In the genomic region with DNA sequence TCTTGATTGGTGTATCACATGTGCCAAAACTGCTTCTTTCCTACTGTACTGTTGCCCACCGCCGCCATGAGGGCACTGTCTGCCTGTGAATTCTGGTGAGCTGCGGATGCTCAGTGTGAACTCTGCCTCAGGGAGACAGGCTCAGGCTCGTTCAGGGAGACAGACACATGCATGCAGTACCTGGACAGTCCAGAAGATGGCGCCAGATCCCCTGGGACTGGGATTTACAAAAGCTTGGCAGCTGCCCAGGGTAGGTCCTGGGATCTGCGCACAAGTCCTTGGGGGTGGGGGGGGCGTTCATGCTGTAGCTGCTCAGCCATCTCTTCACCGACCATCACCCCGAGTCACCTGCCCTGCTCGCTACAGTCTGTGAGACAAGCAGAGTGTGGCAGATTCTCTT, we compare ENCODE assay signal across 9 mouse cellular contexts.
DNase-seq lines count a peak whose midpoint lies in the region; ATAC-seq and TF ChIP-seq lines count a peak whose summit lies in the region.
"Had no signal": no experiment of that assay in that cellular context is flagged by ENCODE, and none has a peak within 500 bp of the region (broad histone marks: within the 10 kb centered on the region; RNA-seq: fewer than 3 reads in every experiment).

No protein-coding gene starts in this region.

- WGBS in forebrain, embryonic 14.5 days, result 5% methylated on average over 10 of the region's 10 CpGs
- 11% methylated on average over 10 of the region's 10 CpGs for WGBS in hindbrain, embryonic 13.5 days

- no peaks in the 10 kb centered on the region for H3K36me3 ChIP-seq in MEL (ENCODE audit: control insufficient read depth in 1 of 2, insufficient read depth in 2 of 2, low read length in 2 of 2)
- H3K36me3 ChIP-seq in forebrain, embryonic 14.5 days (ENCODE audit: control insufficient read depth, insufficient read depth, low read length), result no peaks in the 10 kb centered on the region
- no peaks in the 10 kb centered on the region for H3K36me3 ChIP-seq in hindbrain, embryonic 13.5 days
- H3K36me3 ChIP-seq: liver, embryonic 15.5 days had no signal

- H3K9ac ChIP-seq in MEL (ENCODE audit: control insufficient read depth, low read depth, low read length, poor library complexity, severe bottlenecking), result no peak overlapping the region
- no peak overlapping the region for H3K9ac ChIP-seq in forebrain, embryonic 14.5 days (ENCODE audit: low read length)
- no peak overlapping the region for H3K9ac ChIP-seq in hindbrain, embryonic 13.5 days
- H3K9ac ChIP-seq: liver, embryonic 15.5 days had no signal

- TF ChIP-seq POLR2A in MEL (IDR thresholded peaks at IDR 0.05; ENCODE audit: control insufficient read depth in 1 of 2, insufficient read depth in 1 of 2, low read depth in 1 of 2, low read length in 2 of 2, poor library complexity in 1 of 2), result no peak

- ATAC-seq in forebrain, embryonic 14.5 days, result peak; percentile 88
- ATAC-seq in hindbrain, embryonic 13.5 days (ENCODE audit: low FRiP score), result peak; percentile 72
- ATAC-seq in megakaryocyte-erythroid progenitor cell, adult 5-6 weeks (replicated peaks; ENCODE audit: low FRiP score, low TSS enrichment, poor library complexity, severe bottlenecking), result peak; percentile 70

- no peak overlapping the region for H3K4me2 ChIP-seq in forebrain, embryonic 14.5 days (ENCODE audit: low read length)
- H3K4me2 ChIP-seq in hindbrain, embryonic 13.5 days, result no peak overlapping the region
- H3K4me2 ChIP-seq: liver, embryonic 15.5 days had no signal

- no peaks in the 10 kb centered on the region for H3K79me2 ChIP-seq in MEL (ENCODE audit: control insufficient read depth, insufficient read depth, low read length, poor library complexity)

- peak; percentile 88 to 97 (median 89) for TF ChIP-seq CTCF in MEL (IDR thresholded peaks at IDR 0.05 in 2 of 3, conservative IDR thresholded peaks at IDR 0.05 in 1 of 3; ENCODE audit: control insufficient read depth in 1 of 3, insufficient read depth in 1 of 3, low read depth in 2 of 3, low read length in 3 of 3, poor library complexity in 1 of 3, severe bottlenecking in 1 of 3)

- no peak overlapping the region for H3K4me3 ChIP-seq in MEL (ENCODE audit: control insufficient read depth in 1 of 2, insufficient read depth in 1 of 2, low read depth in 2 of 2, low read length in 2 of 2)
- H3K4me3 ChIP-seq in forebrain, embryonic 14.5 days (ENCODE audit: low read depth, low read length), result no peak overlapping the region
- no peak overlapping the region for H3K4me3 ChIP-seq in hindbrain, embryonic 13.5 days
- H3K4me3 ChIP-seq: liver, embryonic 15.5 days had no signal

- H3K9me3 ChIP-seq in MEL (replicated peaks; ENCODE audit: insufficient read depth, low read length), result no peaks in the 10 kb centered on the region
- no peaks in the 10 kb centered on the region for H3K9me3 ChIP-seq in forebrain, embryonic 14.5 days (replicated peaks; ENCODE audit: control insufficient read depth, low read length)
- no peaks in the 10 kb centered on the region for H3K9me3 ChIP-seq in hindbrain, embryonic 13.5 days
- H3K9me3 ChIP-seq: liver, embryonic 15.5 days had no signal

- H3K27me3 ChIP-seq in MEL (ENCODE audit: control insufficient read depth in 1 of 2, insufficient read depth in 2 of 2, low read length in 2 of 2), result no peaks in the 10 kb centered on the region
- no peaks in the 10 kb centered on the region for H3K27me3 ChIP-seq in forebrain, embryonic 14.5 days (replicated peaks; ENCODE audit: control insufficient read depth, insufficient read depth, low read length)
- 0 out of 2 replicates have a peak, but pooled peaks cover 3% of the 10 kb centered on the region for H3K27me3 ChIP-seq in hindbrain, embryonic 13.5 days
- H3K27me3 ChIP-seq: liver, embryonic 15.5 days had no signal

- DNase-seq in MEL (ENCODE audit: low read depth, low spot score), result peak; percentile 75
- DNase-seq in c-Kit-positive CD71-positive TER-119-negative erythroid progenitor cells, embryonic 14.5 days (ENCODE audit: low read depth), result peak; percentile 22
- DNase-seq in forebrain, embryonic 14.5 days (ENCODE audit: low spot score), result peak; percentile 92
- DNase-seq in layer of hippocampus, postnatal 25 days (ENCODE audit: extremely low spot score in 1 of 2, low spot score in 1 of 2), result peak; percentile 68 to 88
- DNase-seq in right cerebral cortex, postnatal 36 days (ENCODE audit: low spot score in 2 of 2), result peak; percentile 32 to 40
- no peak for DNase-seq in Muller cell, postnatal 12 days (ENCODE audit: inconsistent ontology term)

- peak; percentile 70 for TF ChIP-seq RAD21 in MEL (IDR thresholded peaks at IDR 0.05; ENCODE audit: low read depth, low read length)

- no peak overlapping the region for H3K27ac ChIP-seq in MEL (ENCODE audit: control insufficient read depth, low read depth, low read length)
- peak overlapping the region; percentile 63; the same call in 1 of the 2 replicates for H3K27ac ChIP-seq in forebrain, embryonic 14.5 days (ENCODE audit: low read depth, low read length)
- peak overlapping the region; percentile 66 for H3K27ac ChIP-seq in hindbrain, embryonic 13.5 days
- H3K27ac ChIP-seq: liver, embryonic 15.5 days had no signal

- TF ChIP-seq EP300 in MEL (IDR thresholded peaks at IDR 0.05; ENCODE audit: low read depth in 1 of 2, low read length in 2 of 2), result no peak

- H3K4me1 ChIP-seq in MEL (ENCODE audit: control insufficient read depth in 1 of 2, insufficient read depth in 2 of 2, low read length in 2 of 2), result no peaks in the 10 kb centered on the region
- H3K4me1 ChIP-seq in forebrain, embryonic 14.5 days (ENCODE audit: control insufficient read depth, insufficient read depth, low read length), result peaks cover 13% of the 10 kb centered on the region
- peaks cover 53% of the 10 kb centered on the region for H3K4me1 ChIP-seq in hindbrain, embryonic 13.5 days (replicated peaks)
- H3K4me1 ChIP-seq: liver, embryonic 15.5 days had no signal

TF ChIP-seq in MEL, 35 proteins besides CTCF, POLR2A, EP300 and RAD21:
- TF ChIP-seq TCF12 (IDR thresholded peaks at IDR 0.05; ENCODE audit: low read depth, low read length) (no peak), RCOR1 (IDR thresholded peaks at IDR 0.05; ENCODE audit: low read depth, low read length) (peak; percentile 20; the same call in 1 of the 2 replicates), ZMIZ1 (IDR thresholded peaks at IDR 0.05; ENCODE audit: low read depth, low read length) (no peak), GATA1 (IDR thresholded peaks at IDR 0.05; ENCODE audit: low read depth, low read length) (no peak), SMC3 (IDR thresholded peaks at IDR 0.05; ENCODE audit: low read depth, low read length) (peak; percentile 83), TAL1 (IDR thresholded peaks at IDR 0.05; ENCODE audit: low read length) (no peak), MYC (IDR thresholded peaks at IDR 0.05; ENCODE audit: low read depth, low read length) (no peak), ZNF384 (IDR thresholded peaks at IDR 0.05; ENCODE audit: low read depth, low read length) (no peak), ZC3H11A (IDR thresholded peaks at IDR 0.05; ENCODE audit: low read depth, low read length) (peak; percentile 62), MEF2A (IDR thresholded peaks at IDR 0.05; ENCODE audit: extremely low read depth, insufficient replicate concordance, low read depth, low read length, poor library complexity, severe bottlenecking) (no peak), MAX (IDR thresholded peaks at IDR 0.05; ENCODE audit: low read length) (no peak)
TF ChIP-seq in MEL: peak in this region for 3.
